Mouse (Mus musculus) ES-E14 (cell line): ENCODE data around the gene Ccl1.

ENCODE experiments used
- CHD2 ChIP-seq: IDR thresholded peaks from 2 replicates; pipeline ENCODE4 v1.6.1; 2014; ENCODE audit warnings: mild to moderate bottlenecking, low read depth, low read length, inconsistent platforms
- HCFC1 ChIP-seq: IDR thresholded peaks from 2 replicates; pipeline ENCODE4 v1.6.1; 2012; ENCODE audit warnings: low read length, inconsistent platforms, borderline replicate concordance; ENCODE audit not compliant: insufficient read depth
- MAFK ChIP-seq: IDR thresholded peaks from 2 replicates; pipeline ENCODE4 v1.6.1; 2014; ENCODE audit warnings: mild to moderate bottlenecking, low read depth, low read length, inconsistent platforms; ENCODE audit not compliant: insufficient read depth
- ZC3H11A ChIP-seq: IDR thresholded peaks from 2 replicates; pipeline ENCODE4 v1.6.1; 2012; ENCODE audit warnings: low read depth, mild to moderate bottlenecking, inconsistent platforms, low read length, borderline replicate concordance
- ZNF384 ChIP-seq: IDR thresholded peaks from 2 replicates; pipeline ENCODE4 v1.6.1; 2012; ENCODE audit warnings: low read depth, low read length, inconsistent platforms

- TF ChIP-seq CHD2 (no peak), ZNF384 (no peak), MAFK (no peak), HCFC1 (no peak), ZC3H11A (no peak)
These were observed 119.8 kb downstream of the Ccl1 start for GRCm38 (mm10) chr11:82185684-82186083.
